Mouse (Mus musculus) liver, adult 2 months (tissue): ENCODE results near the gene Kcns1.

Experiments used
- CTCF ChIP-seq: fragments of 200-500 bp; IDR thresholded peaks from 2 replicates; pipeline ENCODE4 v1.5.1; 2011; ENCODE audit warnings: low read depth, low read length, control low read depth
- POLR2A ChIP-seq: fragments of 200-500 bp; IDR thresholded peaks from 2 replicates; pipeline ENCODE4 v1.6.1; 2011; ENCODE audit warnings: low read length, control low read depth; ENCODE audit not compliant: insufficient read depth; ENCODE audit errors: extremely low read depth

- no peak for TF ChIP-seq CTCF
- TF ChIP-seq POLR2A = no peak
These were observed 39.3 kb downstream of the Kcns1 start for GRCm38 (mm10) chr2:164131586-164131985.
